In genomic region chr1:105426086-105426485, GRCm38 (mm10) we compare ENCODE assay signal across 22 mouse cellular contexts.
DNase-seq lines count a peak whose midpoint lies in the region; ATAC-seq lines count a peak whose summit lies in the region.
"Had no signal": no experiment of that assay in that cellular context is flagged by ENCODE, and none has a peak within 500 bp of the region (broad histone marks: within the 10 kb centered on the region; RNA-seq: fewer than 3 reads in every experiment).

No protein-coding gene starts in this region.

- peaks cover 41% of the 10 kb centered on the region for H3K4me1 ChIP-seq in forebrain, embryonic 10.5 days
- no peaks in the 10 kb centered on the region for H3K4me1 ChIP-seq in forebrain, embryonic 15.5 days
- peaks cover 21% of the 10 kb centered on the region for H3K4me1 ChIP-seq in midbrain, embryonic 10.5 days
- peaks cover 7% of the 10 kb centered on the region for H3K4me1 ChIP-seq in midbrain, embryonic 11.5 days (ENCODE audit: control insufficient read depth, insufficient read depth, low read length)
- H3K4me1 ChIP-seq in midbrain, embryonic 16.5 days (ENCODE audit: control insufficient read depth, insufficient read depth, low read length): no peaks in the 10 kb centered on the region
- H3K4me1 ChIP-seq: embryonic facial prominence, embryonic 13.5 days; heart, embryonic 15.5 days; intestine, embryonic 15.5 days had no signal

- 31% methylated on average over 4 of the region's 4 CpGs for WGBS in forebrain, embryonic 10.5 days
- WGBS in forebrain, embryonic 15.5 days: 21% methylated on average over 4 of the region's 4 CpGs
- 44% methylated on average over 4 of the region's 4 CpGs for WGBS in midbrain, embryonic 10.5 days
- 27% methylated on average over 4 of the region's 4 CpGs for WGBS in midbrain, embryonic 11.5 days
- WGBS in midbrain, embryonic 16.5 days: 20% methylated on average over 4 of the region's 4 CpGs

- no peak; the same call in 1 of the 2 replicates for ATAC-seq in forebrain, embryonic 15.5 days (replicated peaks)
- no peak for ATAC-seq in midbrain, embryonic 11.5 days (ENCODE audit: low FRiP score)
- peak; percentile 79 for ATAC-seq in midbrain, embryonic 16.5 days
- no peak for ATAC-seq in CD4-positive, CD25-positive, alpha-beta regulatory T cell, adult 4 months
- ATAC-seq: activated CD4-positive, CD25-positive, alpha-beta regulatory T cell, adult 4 months; intestine, embryonic 15.5 days had no signal

- H3K4me2 ChIP-seq in forebrain, embryonic 15.5 days (replicated peaks): no peak overlapping the region
- H3K4me2 ChIP-seq in midbrain, embryonic 11.5 days: no peak overlapping the region
- no peak overlapping the region for H3K4me2 ChIP-seq in midbrain, embryonic 16.5 days (ENCODE audit: low read length)
- H3K4me2 ChIP-seq: embryonic facial prominence, embryonic 13.5 days; heart, embryonic 11.5 days; heart, embryonic 15.5 days; hindbrain, embryonic 14.5 days; intestine, embryonic 15.5 days had no signal

- H3K27me3 ChIP-seq in forebrain, embryonic 10.5 days (ENCODE audit: poor library complexity, severe bottlenecking): no peaks in the 10 kb centered on the region
- H3K27me3 ChIP-seq in forebrain, embryonic 15.5 days: no peaks in the 10 kb centered on the region
- 0 out of 2 replicates have a peak, but pooled peaks cover 4% of the 10 kb centered on the region for H3K27me3 ChIP-seq in midbrain, embryonic 10.5 days (ENCODE audit: low read depth, poor library complexity, severe bottlenecking)
- H3K27me3 ChIP-seq in midbrain, embryonic 11.5 days (ENCODE audit: control insufficient read depth, insufficient read depth, low read length): no peaks in the 10 kb centered on the region
- no peaks in the 10 kb centered on the region for H3K27me3 ChIP-seq in midbrain, embryonic 16.5 days (ENCODE audit: control insufficient read depth, insufficient read depth, low read depth, low read length)
- H3K27me3 ChIP-seq: embryonic facial prominence, embryonic 13.5 days; heart, embryonic 15.5 days; intestine, embryonic 15.5 days had no signal

- H3K9ac ChIP-seq in forebrain, embryonic 15.5 days (replicated peaks): no peak overlapping the region
- H3K9ac ChIP-seq in midbrain, embryonic 11.5 days (ENCODE audit: low read length): no peak overlapping the region
- no peak overlapping the region for H3K9ac ChIP-seq in midbrain, embryonic 16.5 days (ENCODE audit: low read depth, low read length)
- H3K9ac ChIP-seq: embryonic facial prominence, embryonic 13.5 days; heart, embryonic 15.5 days; hindbrain, embryonic 14.5 days; intestine, embryonic 15.5 days had no signal

- no peak overlapping the region for H3K4me3 ChIP-seq in forebrain, embryonic 10.5 days
- H3K4me3 ChIP-seq in forebrain, embryonic 15.5 days: no peak overlapping the region
- H3K4me3 ChIP-seq in midbrain, embryonic 10.5 days: no peak overlapping the region
- no peak overlapping the region for H3K4me3 ChIP-seq in midbrain, embryonic 11.5 days (ENCODE audit: low read depth, low read length)
- H3K4me3 ChIP-seq in midbrain, embryonic 16.5 days (ENCODE audit: low read depth, low read length): no peak overlapping the region
- H3K4me3 ChIP-seq: embryonic facial prominence, embryonic 13.5 days; gastrocnemius, adult 2 months; heart, embryonic 15.5 days; intestine, embryonic 15.5 days had no signal

- no peak for DNase-seq in forebrain, embryonic 10.5 days (ENCODE audit: extremely low spot score, low spot score)
- no peak for DNase-seq in midbrain, embryonic 10.5 days (ENCODE audit: low spot score)
- DNase-seq in midbrain, embryonic 11.5 days (ENCODE audit: low spot score, missing footprints): no peak
- DNase-seq in cerebellum, adult 9-11 months: no peak
- DNase-seq: adrenal gland, postnatal 14 days; B cell, adult 2 months; cerebellum, adult 2 months; cerebellum, postnatal 14 days; gastrocnemius, adult 2 months; gastrocnemius, postnatal 25 days; heart, adult 18-20 months; heart, postnatal 14 days; kidney, adult 18-20 months had no signal

- 0 out of 2 replicates have a peak overlapping the region, but pooled peaks have one; percentile 15 for H3K27ac ChIP-seq in forebrain, embryonic 10.5 days
- H3K27ac ChIP-seq in forebrain, embryonic 15.5 days (replicated peaks): no peak overlapping the region
- 0 out of 2 replicates have a peak overlapping the region, but pooled peaks have one; percentile 5 for H3K27ac ChIP-seq in midbrain, embryonic 10.5 days (replicated peaks)
- no peak overlapping the region for H3K27ac ChIP-seq in midbrain, embryonic 11.5 days (ENCODE audit: low read depth, low read length)
- H3K27ac ChIP-seq in midbrain, embryonic 16.5 days (ENCODE audit: low read length): no peak overlapping the region
- H3K27ac ChIP-seq: embryonic facial prominence, embryonic 13.5 days; gastrocnemius, adult 2 months; heart, embryonic 15.5 days; hindbrain, embryonic 14.5 days; intestine, embryonic 15.5 days had no signal

- H3K9me3 ChIP-seq in forebrain, embryonic 10.5 days: no peaks in the 10 kb centered on the region
- no peaks in the 10 kb centered on the region for H3K9me3 ChIP-seq in forebrain, embryonic 15.5 days
- H3K9me3 ChIP-seq in midbrain, embryonic 10.5 days (replicated peaks): no peaks in the 10 kb centered on the region
- no peaks in the 10 kb centered on the region for H3K9me3 ChIP-seq in midbrain, embryonic 11.5 days (ENCODE audit: control insufficient read depth, low read length)
- H3K9me3 ChIP-seq in midbrain, embryonic 16.5 days (replicated peaks; ENCODE audit: control insufficient read depth, low read length, poor library complexity, severe bottlenecking): no peaks in the 10 kb centered on the region
- H3K9me3 ChIP-seq: embryonic facial prominence, embryonic 13.5 days; heart, embryonic 15.5 days; intestine, embryonic 15.5 days had no signal

- no peaks in the 10 kb centered on the region for H3K36me3 ChIP-seq in forebrain, embryonic 10.5 days (replicated peaks)
- H3K36me3 ChIP-seq in forebrain, embryonic 15.5 days: no peaks in the 10 kb centered on the region
- no peaks in the 10 kb centered on the region for H3K36me3 ChIP-seq in midbrain, embryonic 10.5 days
- H3K36me3 ChIP-seq in midbrain, embryonic 11.5 days (ENCODE audit: control insufficient read depth, insufficient read depth, low read length): no peaks in the 10 kb centered on the region
- H3K36me3 ChIP-seq in midbrain, embryonic 16.5 days (ENCODE audit: control insufficient read depth, insufficient read depth, low read length): no peaks in the 10 kb centered on the region
- H3K36me3 ChIP-seq: embryonic facial prominence, embryonic 13.5 days; heart, embryonic 15.5 days; intestine, embryonic 15.5 days had no signal

Comparison
In these comparisons a context has a peak if more than half of its experiments do, and no peak if none do; other contexts are left out.
1. H3K27ac ChIP-seq: peak in forebrain, embryonic 10.5 days (single experiment) and midbrain, embryonic 10.5 days (single experiment); none in forebrain, embryonic 15.5 days (single experiment), midbrain, embryonic 11.5 days (single experiment) and midbrain, embryonic 16.5 days (single experiment).